Mouse (Mus musculus): ENCODE results near the gene Olfr1417.
A peak's percentile ranks its signal among the peaks of the same experiment; 100 is the strongest.

Gene Olfr1417

DNA sequence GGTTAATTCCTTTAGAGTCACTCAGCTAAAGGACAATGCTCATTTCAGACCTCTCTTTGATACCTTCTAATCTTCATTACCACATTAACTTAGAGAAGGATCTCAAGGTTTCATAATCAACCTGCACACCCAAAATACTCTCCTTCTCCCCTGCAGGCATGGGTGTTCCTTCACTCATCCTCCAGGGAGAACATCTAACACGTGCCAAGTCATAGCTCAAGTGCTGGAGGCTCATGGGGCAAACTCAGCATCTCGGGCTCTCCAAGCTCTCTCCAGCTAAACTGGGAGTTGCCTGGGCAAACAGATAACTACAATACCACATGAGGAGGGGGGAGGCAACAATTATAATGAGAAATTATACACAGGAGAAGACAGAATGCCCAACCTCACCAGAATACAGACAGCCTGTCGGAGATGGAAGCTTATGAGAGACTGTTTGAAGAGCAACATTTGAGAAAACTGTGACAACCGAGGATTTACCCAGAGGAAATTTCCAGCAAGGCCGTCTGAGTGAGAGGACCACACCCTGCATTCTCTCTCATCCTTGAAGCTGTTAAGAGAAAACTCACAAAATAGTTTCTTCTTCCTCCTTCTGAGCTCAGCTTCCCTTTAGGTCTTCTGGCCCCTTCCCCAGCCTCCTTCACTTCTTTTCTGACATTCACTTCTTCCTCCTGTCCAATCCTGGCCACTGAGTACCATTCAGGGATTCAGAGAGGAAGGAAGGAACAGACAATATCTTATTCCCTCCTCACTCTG lies 28.8 kb downstream of the Olfr1417 start:
- no peak for DNase-seq

DNA sequence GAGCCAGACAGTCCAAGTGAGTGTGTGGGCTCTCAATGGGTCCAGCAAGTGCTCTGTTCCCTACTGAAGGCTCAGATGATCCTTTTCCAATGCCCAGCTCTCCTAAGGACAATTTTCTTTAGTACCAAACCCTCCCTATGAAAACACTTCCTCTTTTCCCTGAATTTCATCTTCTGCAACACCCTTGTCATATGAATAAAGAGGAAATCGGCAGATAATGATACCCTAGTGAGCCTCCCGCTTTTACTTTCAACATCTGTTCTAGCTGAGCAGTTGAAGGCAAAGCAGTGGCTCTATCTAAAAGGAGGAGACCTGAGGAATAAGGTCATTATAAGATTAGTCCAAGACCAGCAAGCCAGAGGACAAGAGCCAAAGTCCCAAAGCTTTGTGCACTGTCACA lies 30.6 kb downstream of the Olfr1417 start:
- DNase-seq, result no peak

DNA sequence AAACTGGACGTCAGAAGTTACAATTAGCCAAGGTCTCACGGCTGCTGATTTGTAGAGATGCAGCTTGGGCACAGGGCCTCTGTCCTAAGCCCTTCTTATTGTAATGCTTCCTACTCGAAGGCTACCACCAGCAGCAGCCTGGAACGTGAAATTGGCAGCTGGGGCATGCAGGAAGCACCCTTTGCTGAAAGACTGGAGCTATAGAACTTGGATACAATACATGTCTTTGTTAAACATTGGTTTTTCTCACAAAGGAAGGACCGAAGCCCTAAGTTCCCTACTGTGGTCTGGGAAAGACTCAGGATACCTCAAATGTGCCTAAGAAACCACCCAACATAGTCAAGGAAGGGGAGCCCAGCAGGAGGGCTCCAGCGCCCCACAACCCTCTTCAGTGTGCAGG lies 31.2 kb downstream of the Olfr1417 start:
- no peak for DNase-seq

DNA sequence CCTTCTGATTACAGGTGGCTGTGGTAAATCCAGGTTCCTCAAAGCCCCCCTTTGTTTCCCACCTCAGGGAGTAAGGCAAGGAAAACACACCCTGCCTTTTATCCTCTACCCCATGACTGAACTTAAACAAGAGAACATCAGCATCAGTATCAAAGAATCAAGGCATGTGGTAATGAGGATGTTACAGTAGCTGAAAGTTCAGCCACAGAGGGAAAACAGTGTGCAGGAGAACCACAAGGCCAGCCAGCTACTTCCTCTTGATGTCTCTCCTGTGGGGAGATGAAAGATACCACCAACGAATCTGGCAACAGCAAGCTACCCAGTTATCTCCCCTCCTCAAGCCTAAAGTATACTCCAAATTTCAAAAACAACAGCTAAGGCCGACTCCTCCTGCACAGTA lies 31.8 kb downstream of the Olfr1417 start:
- DNase-seq, result no peak

DNA sequence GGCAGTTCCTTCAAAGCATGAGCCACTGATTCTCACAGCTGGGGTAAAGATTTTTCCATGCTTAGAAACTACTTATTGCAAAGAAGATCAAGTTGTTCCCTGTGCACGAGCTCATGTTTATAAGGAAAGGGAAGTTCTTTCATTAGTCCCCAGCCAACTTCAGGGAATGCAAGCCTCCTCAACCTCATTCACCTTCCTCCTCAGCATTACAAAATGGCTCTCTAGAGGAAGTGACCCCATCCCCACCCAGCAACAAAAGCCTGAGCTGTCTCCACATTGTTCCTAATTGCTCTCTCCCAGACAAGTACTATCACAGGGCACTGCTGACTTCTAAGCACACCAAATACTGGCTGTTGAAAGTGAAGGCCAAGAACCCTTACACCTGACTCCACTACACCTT lies 34.6 kb downstream of the Olfr1417 start:
- no peak for DNase-seq

DNA sequence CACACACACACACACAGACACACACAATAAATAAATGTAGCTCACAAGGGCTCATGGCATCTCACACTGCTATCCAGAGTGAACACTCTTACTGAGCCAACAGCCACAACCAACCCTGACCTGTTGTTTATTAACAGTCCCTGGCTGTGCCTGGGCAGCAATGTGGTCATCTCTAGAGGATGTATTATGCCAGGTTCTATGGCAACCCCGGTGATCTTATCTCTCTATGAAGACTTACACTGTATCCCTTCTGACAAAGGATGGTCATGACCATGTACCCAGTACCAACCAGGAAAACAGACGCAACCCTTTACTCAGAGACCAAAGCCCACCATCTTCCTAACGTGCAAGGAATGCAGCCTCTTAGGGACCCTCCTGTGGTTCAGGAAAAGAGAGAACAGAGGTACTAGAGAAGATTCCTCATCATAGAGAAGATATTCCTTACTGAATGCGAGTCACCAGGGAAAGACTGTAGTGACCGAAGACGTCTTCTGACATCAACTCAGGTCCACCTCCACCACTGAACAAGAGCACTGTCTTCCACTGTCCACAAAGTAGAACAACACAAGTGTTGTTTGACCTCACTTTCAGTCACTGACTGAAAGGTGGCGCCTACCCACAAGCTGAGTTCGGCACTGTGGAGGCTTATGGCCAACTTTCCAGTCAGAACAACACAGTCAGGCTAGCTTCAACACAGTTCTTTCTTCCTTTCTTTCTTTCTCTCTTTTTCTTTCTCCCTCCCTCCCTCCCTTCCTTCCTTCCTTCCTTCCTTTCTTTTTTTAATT lies 38.3 kb downstream of the Olfr1417 start:
- no peak for DNase-seq

DNA sequence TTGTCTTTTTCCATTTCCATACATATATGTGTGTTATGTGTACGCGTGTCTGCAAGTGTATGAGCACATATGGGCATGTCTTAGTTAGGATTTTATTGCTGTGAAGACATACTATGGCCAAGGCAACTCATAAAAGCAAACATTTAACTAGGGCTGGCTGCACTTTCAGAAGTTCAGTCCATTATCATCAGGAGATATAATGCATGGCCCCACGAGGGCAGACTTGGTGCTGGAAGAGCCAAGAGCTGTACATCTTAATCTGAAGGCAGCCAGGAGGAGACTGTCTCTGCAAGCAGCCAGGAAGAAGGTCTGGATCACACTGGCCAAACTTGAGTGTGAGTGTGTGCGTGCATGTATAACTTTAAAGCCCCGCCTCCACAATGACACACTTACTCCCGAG lies 44.6 kb downstream of the Olfr1417 start:
- DNase-seq, result no peak

DNA sequence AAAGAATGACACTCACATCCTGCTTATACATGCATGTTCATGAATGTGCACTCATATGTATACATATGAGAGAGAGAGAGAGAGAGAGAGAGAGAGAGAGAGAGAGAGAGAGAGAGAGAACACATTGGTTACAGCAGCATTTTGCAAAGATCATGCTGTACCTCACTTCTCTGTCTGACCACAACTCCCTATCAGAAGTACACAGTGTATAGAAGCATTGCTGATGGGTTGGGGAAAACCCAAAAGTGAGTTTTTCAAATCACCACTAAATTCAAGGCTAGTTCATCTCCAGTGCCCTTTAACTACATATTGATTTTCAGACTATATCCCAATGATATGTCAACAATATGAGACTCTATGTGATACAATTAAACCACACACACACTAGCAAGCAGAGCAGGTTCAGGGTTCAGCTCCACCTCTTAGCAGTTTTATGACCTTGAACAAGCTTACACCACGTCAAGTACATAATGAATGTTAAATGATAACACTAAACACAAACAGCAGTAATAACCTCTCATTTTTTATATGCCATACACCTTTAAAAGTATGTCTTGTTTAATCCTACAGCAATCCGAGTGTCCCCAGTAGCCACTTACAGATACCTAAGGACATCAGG lies 45.2 kb downstream of the Olfr1417 start:
- no peak for DNase-seq

DNA sequence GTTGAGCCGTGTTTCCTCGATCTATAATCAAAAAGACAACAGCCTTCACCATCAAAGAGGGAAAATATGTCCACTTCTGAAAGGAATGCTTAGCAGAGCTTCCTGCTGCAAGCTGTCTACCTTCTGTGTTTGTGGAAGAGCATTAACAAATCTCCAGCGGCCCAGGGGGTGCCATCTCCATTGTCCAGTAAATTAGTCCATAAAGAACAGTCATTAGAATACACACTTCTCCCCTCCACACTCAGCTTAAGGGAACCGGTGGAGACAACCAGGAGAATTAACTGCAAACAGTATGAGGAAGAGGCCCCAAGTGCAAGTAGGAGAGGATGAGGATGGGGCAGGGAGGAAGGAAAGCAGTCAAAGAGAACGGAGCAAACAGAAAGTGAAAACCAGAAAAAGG lies 47.2 kb downstream of the Olfr1417 start:
- no peak for DNase-seq

DNA sequence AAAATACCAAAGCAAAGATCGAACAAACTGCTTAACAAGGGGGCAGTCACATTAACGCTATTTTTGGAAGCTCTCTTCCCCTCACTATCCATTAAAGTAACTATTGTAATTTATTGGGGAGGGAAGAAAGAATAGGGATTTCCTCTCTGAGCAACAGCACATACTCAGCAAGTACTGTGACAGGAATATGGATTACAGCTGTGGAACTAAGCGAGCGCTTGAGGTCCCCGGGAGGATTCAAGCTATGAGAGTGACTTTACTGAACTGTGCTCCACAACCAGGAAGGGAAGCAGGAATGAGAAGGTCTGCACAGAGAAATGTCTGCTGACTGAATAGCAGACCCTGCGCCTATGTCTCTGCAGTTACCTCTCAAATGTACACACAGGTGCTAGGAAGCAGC lies 50.1 kb downstream of the Olfr1417 start:
- no peak for DNase-seq

DNA sequence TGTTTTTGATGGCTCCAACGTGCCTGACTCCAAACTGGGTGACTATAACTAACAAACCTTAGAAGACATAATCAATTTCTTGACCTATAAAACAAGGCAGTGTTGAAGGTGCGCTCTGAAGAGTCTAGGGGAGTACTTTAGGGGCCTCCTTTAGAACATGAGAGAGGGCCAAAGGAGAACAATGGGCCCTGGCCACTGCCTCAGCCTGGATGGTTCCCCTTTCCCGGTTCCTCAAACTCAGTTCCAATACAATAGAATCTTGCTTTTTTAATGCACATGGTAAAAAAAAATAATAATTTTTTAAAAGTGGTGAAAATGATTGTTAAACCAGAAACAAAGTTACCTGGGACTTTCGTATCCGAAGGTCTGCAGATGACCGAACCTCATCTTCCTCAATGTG lies 51.2 kb downstream of the Olfr1417 start:
- no peak for DNase-seq

DNA sequence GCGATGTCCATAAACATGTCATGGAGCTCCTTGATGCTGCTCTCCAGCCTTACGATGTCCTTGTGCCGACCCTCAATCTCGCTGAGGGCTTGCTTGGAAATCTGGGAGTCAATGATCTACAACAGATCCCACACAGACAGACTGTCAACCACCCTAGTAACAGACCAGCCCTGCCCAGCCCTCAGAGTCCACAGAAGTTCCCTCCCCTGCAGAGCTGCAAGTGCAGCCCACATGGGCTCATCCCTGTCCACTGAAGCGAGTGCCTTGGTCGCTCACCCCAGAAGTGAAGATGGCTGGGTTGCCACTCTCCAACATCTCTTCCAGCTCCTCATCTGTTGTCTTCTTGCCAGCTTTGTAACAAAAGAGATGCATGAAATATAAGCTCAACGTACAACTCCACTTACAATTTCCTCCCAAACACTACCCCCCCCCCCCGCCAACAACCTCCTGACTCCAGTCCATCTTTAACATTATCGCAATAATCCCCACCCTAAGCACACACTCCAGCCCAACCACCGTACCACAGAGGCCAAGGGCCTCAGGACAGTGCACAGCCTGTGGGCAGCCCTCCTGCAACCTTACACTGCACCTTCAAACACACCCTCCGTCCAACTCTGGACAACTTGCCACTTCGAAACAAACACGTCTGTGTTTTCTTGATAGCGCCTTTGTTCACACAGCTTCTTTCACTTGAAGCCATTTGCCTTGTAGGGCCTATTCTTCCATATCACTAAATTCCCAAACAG lies 53.4 kb downstream of the Olfr1417 start:
- no peak for DNase-seq

DNA sequence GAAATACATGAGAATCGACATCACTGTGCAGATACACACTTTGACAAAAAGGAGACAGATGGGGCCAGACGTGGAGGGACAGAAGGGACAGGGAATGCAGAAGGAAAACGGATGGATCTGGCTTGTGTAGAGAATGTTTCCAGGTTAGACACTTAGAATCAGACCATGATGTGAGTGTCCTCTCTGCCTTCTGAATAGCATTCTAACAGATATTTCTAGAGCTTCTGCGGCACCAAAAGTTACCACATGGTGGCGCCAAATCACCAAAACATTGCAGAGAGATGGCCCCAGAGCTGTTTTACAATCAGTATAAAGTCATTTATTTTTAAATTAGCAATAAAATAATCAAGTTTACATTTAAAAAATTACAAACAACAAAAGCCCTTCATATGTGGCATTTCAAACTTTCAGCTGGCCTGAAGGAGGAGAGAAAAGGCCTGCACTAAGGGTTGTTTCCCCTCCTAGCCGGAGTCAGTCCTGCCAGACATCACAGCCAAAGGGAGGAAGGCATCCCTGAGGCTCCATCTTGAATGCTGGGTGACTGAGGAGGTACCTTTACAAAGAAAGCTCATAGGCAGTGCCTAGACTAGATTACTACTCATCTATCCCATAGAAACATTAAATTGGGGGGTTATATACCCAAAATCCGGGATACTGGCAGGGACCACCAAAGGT lies 61.7 kb downstream of the Olfr1417 start:
- DNase-seq, result peak; percentile 75
